Mouse (Mus musculus): ENCODE measurements around the gene Gpr183. TPM values are rescaled to one million over a fixed set of nuclear protein-coding genes. Genes with fewer than 3 reads are reported as not detected.

Gene Gpr183
- total RNA-seq, 2 experiments from 2014 or later = 0.66 to 0.91 TPM

DNA sequence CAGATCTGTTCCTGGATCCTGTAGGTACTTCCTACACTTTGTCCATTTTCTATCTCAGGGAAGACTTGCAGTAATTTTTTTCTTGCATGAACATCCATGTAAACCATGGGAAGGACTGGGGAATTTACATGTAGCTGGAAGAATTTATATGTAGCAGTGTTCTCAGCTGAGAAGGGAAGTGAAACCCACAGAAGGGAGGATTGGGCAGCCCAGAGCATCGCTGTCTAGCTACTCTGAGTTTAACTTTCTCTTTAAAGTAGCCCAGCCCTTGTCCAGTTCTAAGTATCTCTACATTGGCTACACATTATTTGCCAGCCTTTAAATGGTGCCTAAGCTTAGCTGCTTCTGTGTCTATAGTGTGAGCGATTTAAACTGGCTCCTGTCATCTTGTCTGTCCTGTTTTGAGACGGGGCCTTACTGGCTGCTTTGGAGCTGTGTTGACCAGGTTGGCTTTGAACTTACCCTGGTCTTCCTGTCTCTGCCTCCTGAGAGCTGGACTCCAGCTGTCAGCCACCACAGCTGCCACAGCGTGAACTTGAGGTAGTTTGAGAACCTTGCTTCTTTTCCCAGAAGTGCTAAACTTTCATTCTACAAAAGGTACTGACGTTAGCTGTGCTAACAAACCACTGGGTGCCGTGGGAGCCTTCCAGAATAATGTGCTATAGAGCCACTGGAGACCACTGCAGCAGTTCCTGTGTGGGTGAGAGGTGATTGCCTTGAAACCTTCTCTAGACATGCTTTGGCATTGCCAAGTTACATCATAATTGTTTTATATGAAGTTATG is 48.5 kb downstream of the Gpr183 start:
- intact Hi-C loops (cut with DNase I) = no loop called here
- DNase-seq (ENCODE audit: low spot score in 2 of 2) = no peak

DNA sequence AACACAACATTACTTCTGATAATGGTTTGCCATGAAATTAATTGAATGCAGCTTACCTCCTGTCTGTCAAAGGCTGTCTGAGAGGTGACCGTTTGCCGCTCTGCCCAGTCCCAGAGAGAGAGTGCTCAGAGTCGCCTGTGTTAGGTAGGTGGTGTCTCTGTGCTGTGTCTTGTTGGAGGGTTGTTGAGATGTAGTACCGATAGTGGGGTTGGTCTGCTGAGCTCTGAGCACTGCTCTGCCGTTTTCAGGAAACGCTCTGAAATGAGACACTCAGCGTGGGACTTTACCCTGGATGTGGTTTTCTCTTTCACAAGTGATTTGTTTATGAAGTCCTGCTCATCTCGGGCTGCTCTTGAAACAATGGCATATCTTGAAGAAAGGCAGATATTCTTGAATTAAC is 49.4 kb downstream of the Gpr183 start, which contains the start of gene Gpr18:
TSS of gene Gpr18 (minus strand) at position 161 of the 400 bp plus-strand sequence.
- intact Hi-C loops (cut with DNase I) = no loop called here

DNA sequence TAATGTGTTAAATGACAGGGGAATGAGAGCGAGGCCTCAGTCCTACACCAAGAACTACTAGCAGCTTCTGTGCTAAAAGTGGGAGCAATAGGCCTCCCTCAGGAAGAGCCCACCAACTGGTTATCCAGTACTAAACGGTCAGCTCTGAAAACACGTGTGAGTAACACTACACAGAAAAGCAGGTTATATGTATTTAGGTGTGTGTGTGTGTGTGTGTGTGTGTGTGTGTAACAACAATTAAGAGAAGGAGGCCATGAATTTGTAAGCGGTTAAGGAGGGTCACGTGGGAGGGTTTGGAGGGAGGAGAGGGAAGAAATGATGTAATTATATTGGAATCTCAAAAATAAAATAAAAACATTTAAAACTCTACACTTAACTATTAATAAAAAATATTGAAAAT is 49.9 kb downstream of the Gpr183 start:
- intact Hi-C loops (cut with DNase I) = no loop called here
- DNase-seq (ENCODE audit: low spot score in 2 of 2) = no peak

More for the DNA sequence above, 49.4 kb downstream of the Gpr183 start, which contains the start of gene Gpr18:
- no peak for DNase-seq (ENCODE audit: low spot score in 2 of 2)

DNA sequence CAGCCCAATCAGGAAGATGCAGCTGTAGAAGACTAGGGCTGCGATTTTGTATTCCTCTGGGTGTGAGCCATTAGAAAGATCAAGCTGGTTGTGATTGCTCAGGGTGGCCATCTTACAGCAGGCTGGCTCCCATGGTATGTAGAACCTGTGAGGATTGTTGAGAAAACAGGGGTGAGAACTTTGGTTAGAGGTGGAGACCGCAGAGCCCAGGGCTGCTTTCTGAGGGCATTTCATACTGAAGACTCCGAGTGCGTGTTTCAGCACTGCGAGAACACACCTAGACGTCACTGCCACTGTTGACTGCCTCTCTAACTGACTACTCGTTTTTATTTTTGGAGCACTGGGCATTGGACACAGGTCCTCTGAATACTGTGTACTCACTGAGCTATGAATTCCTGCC is 52.5 kb downstream of the Gpr183 start:
- intact Hi-C loops (cut with DNase I) = no loop called here
- DNase-seq (ENCODE audit: low spot score in 2 of 2) = no peak

DNA sequence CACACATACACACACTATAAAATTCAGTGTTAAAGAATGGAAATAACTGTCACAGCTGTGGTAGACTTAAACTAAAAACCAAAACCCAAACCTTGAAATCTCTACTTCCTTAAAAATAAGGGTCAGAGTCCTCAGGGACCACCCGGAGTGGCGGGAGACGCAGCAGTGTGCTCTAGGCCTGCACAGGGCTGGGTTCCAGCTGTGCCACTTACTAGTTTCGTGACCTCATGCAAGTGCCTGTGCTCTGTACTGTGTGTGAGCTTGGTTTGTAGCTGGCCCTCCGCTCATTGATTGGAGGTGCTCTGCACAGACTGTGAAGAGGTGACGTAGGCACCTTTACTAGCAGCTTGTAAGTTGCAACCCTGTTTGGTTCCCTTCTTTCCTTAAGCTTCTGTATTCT is 55.1 kb downstream of the Gpr183 start:
- intact Hi-C loops (cut with DNase I) = no loop called here
- no peak for DNase-seq (ENCODE audit: low spot score in 2 of 2)

DNA sequence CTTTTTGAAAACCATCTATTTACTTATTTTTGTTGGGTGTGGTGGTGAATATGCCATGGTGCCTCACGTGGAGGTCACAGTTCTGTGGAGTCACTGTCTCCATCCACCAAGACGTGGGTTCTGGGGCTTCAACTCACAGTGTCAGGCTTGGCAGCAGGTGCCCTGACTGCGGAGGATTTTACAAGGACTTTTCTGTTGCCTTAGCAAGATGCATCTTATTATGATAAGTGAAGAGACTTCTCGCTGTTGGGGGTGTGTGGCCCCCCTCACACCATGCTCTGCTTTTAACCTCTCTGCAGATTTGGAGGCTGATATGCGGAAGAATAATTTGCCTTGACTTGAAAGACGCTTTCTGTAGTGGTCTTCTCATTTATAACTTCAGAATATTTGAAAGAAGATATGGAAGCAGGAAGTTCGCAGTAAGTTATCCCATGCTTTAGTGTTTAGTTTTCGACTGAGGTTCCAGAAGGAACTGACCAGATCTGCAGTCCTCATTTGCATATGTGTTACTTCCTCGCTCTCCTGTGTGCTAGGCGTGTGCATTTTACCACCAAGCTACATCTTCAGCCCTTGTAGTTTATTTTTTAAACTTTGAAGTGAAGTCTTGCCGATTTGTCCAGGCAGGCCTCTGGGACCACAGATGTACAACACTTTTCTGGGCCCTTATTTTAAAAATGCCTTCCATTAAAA is 57.9 kb downstream of the Gpr183 start:
- DNase-seq (ENCODE audit: low spot score in 2 of 2) = no peak
- intact Hi-C loops (cut with DNase I) = no loop called here

DNA sequence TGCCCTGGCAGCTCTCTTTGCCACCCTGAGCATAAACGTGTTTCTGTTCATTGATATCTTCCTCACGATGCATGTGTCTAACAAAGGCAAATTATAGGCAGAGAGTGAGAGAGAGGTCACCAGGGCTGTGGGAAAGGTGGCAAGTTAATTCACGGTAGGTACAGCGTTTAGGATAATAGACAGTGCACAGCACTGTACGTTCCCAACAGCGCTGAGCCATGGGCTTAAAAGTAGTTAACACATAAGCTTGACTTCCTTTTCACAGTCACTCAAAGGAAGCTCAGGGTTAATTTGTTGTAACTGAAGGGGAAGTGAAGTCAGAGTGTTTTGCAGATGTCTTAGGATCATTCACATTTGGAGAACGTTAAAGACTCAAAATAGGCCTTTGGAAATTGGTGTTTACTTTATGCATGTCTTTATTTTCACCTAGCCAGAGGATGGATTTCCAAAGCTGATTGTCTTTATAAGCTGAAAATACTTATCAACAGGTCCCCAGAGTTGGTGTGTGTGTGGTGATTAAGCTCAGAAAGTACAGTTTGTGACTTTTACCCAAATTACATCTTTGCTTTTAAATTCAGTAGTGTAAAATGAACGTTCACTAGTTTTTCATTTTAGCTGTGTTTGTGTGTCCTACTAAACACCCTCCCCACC is 58.5 kb downstream of the Gpr183 start:
- no peak for DNase-seq (ENCODE audit: low spot score in 2 of 2)
- intact Hi-C loops (cut with DNase I) = no loop called here

DNA sequence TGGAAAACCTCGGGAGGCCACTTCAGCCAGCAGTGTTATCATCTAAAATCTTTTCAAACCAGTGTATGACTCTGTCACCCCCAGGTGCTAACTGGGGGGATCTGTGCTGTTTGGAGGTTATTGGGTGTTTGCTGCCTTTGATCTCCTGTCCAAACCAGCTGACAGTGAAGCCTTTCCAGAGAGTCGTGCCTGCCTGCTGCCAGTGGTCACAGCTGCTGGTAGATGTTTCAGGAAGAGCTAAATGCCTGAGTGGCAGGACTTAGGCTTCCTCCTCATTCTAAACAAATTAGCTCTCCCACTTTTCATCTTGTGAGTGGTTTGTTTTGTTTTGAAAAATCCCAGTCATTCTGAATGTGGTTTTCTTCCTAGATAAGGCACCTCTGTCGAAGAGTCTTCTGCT is 60.2 kb downstream of the Gpr183 start:
- no peak for DNase-seq (ENCODE audit: low spot score in 2 of 2)
- intact Hi-C loops (cut with DNase I) = no loop called here

DNA sequence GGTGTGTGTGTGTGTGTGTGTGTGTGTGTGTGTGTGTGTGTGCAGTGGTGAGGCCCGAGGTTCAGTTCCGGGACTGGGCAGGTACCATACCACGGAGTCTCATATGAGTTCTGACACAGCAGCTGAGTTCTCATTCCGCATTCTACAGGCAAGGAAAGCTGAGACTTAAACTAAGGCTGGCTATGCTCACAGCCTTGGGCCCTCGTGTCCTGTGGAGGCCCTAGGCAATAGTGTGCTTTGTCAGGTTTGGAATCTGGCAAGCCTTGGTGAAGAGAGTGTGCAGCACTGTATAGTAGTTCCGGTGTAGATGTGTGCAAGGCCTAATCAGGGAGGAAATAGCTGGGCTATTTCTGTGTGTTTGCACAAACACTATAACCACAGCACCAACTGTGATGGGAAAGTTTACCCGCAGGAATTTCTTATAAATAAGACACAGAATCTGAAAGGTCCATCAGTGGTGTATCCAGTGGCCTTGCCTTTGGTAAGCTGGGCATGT is 61.6 kb downstream of the Gpr183 start:
- intact Hi-C loops (cut with DNase I) = no loop called here
- no peak for DNase-seq (ENCODE audit: low spot score in 2 of 2)

Other genes starting within 250 kb of the Gpr183 start
- gene Dock9, start 167.4 kb downstream of the Gpr183 start, total RNA-seq (2021) = 100 to 1,000 TPM; 136 to 148 TPM
- 10 to 100 TPM; 33.5 to 34.0 TPM for gene Ubac2, start 86.6 kb downstream of the Gpr183 start, total RNA-seq (2021)
- not detected for gene Gpr18, start 49.4 kb downstream of the Gpr183 start, total RNA-seq (2021)
- under 1 TPM in 1 of 2 experiments, not detected in 1; 0.38 TPM for gene Timm8a2, start 69.5 kb upstream of the Gpr183 start, total RNA-seq (2021)
- gene Tm9sf2, start 141.8 kb upstream of the Gpr183 start, total RNA-seq (2021) = 100 to 1,000 TPM; 102 TPM
- gene Clybl, start 216.5 kb upstream of the Gpr183 start, total RNA-seq (2021) = 10 to 100 TPM; 17.9 to 23.4 TPM